Mouse (Mus musculus): Measurements from ENCODE around the gene Pphln1.

GRCm38 (mm10) chr15:93489597-93489996 lies 91.4 kb downstream of the Pphln1 start:
- TF ChIP-seq CTCF (conservative IDR thresholded peaks at IDR 0.05; ENCODE audit: low read length) = no peak
- no peak; the same call in 1 of the 2 replicates for TF ChIP-seq POU5F1 (IDR thresholded peaks at IDR 0.05; ENCODE audit: borderline replicate concordance, low read length)

Measured in E14TG2a.4 (cell line).